Mouse (Mus musculus) CH12.LX (cell line): ENCODE results near the gene Ttll8.

ENCODE experiments used
- HCFC1 ChIP-seq: IDR thresholded peaks from 2 replicates; pipeline ENCODE4 v1.6.1; 2012; ENCODE audit warnings: low read depth, mild to moderate bottlenecking, inconsistent platforms, low read length, improper control_type of control experiment
- MAX ChIP-seq: IDR thresholded peaks from 2 replicates; pipeline ENCODE4 v1.6.1; 2011; ENCODE audit warnings: low read length, improper control_type of control experiment

DNA sequence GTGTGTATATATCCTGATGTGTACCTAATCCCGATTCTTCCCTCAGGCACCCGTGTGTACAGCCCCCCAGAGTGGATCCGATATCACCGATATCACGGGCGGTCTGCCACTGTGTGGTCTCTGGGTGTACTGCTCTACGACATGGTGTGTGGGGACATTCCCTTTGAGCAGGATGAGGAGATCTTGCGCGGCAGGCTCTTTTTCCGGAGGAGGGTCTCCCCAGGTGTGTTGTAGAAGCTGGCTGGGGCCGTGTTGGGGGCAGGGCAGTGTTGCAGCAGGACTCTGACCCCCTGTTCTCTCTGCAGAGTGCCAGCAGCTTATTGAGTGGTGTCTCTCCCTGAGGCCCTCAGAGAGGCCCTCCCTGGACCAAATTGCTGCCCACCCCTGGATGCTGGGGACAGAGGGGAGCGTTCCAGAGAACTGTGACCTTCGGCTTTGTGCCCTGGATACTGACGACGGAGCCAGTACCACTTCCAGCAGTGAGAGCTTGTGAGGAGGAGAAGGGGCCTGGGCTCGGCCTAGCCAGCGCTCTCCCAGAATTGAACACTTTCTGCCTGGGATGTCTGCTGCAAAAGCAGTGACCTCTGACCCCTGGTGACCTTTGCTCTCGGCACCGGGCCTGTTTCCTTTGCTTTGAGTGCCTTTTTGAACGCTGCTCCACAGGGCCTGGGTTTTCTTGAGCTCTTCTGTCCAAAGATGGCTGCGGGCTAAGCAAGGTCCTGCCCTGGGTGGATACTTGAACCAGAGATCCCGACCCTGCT lies 89.8 kb downstream of the Ttll8 start:
- TF ChIP-seq MAX (no peak), HCFC1 (no peak)
